In genomic region chr17:4611711-4612110, GRCm38 (mm10) we compare ENCODE assay signal across 14 mouse cellular contexts.
DNase-seq lines count a peak whose midpoint lies in the region; TF ChIP-seq lines count a peak whose summit lies in the region.
"Had no signal": no experiment of that assay in that cellular context is flagged by ENCODE, and none has a peak within 500 bp of the region (broad histone marks: within the 10 kb centered on the region; RNA-seq: fewer than 3 reads in every experiment).

No protein-coding gene starts in this region.

- no peak for TF ChIP-seq POLR2A in heart, adult 2 months (IDR thresholded peaks at IDR 0.05; ENCODE audit: insufficient read depth, low read depth, low read length)
- TF ChIP-seq POLR2A in myocyte (IDR thresholded peaks at IDR 0.05; ENCODE audit: insufficient read length, low read depth), result no peak

- TF ChIP-seq EP300 in heart, adult 2 months (IDR thresholded peaks at IDR 0.05; ENCODE audit: insufficient read depth, low read depth, low read length), result no peak

- peak; percentile 16 for DNase-seq in adrenal gland, postnatal 10 days
- DNase-seq in adrenal gland, postnatal 4 days (ENCODE audit: low spot score in 2 of 2), result no peak
- no peak for DNase-seq in heart, adult 2 months
- DNase-seq in heart, embryonic 10.5 days (ENCODE audit: low spot score), result no peak
- no peak for DNase-seq in layer of hippocampus, adult 2 months (ENCODE audit: low spot score in 2 of 2)
- no peak for DNase-seq in layer of hippocampus, postnatal 25 days (ENCODE audit: extremely low spot score in 1 of 2, low spot score in 1 of 2)
- DNase-seq in spleen, postnatal 36 days (ENCODE audit: low spot score in 2 of 2), result no peak
- DNase-seq: cerebellum, adult 2 months; cerebellum, postnatal 10 days had no signal

- no peaks in the 10 kb centered on the region for H3K9me3 ChIP-seq in heart, embryonic 10.5 days
- H3K9me3 ChIP-seq: embryonic facial prominence, embryonic 10.5 days; heart, embryonic 13.5 days; hindbrain, embryonic 15.5 days had no signal

- no peak overlapping the region for H3K4me3 ChIP-seq in heart, adult 2 months
- no peak overlapping the region for H3K4me3 ChIP-seq in heart, embryonic 10.5 days
- H3K4me3 ChIP-seq in layer of hippocampus, adult 2 months, result no peak overlapping the region
- no peak overlapping the region for H3K4me3 ChIP-seq in myocyte
- H3K4me3 ChIP-seq: embryonic facial prominence, embryonic 10.5 days; forebrain, embryonic 13.5 days; heart, embryonic 13.5 days; hindbrain, embryonic 15.5 days had no signal

- peak overlapping the region; percentile 2 for H3K4me2 ChIP-seq in myocyte (ENCODE audit: low read depth)
- H3K4me2 ChIP-seq: forebrain, embryonic 13.5 days; hindbrain, embryonic 15.5 days had no signal

- intact Hi-C loops in heart, adult 2 months (cut with DNase I), result loop anchor here (10.0 kb wide), 1 partner anchor 477 kb away; no protein-coding TSS in a partner anchor

- peak overlapping the region; percentile 77 for H3K27ac ChIP-seq in heart, adult 2 months
- no peak overlapping the region for H3K27ac ChIP-seq in heart, embryonic 10.5 days
- H3K27ac ChIP-seq in layer of hippocampus, adult 2 months, result peak overlapping the region; percentile 14; the same call in 1 of the 2 replicates
- H3K27ac ChIP-seq: embryonic facial prominence, embryonic 10.5 days; forebrain, embryonic 13.5 days; heart, embryonic 13.5 days; hindbrain, embryonic 15.5 days had no signal

- WGBS in heart, adult 2 months, result 53% methylated on average over 2 of the region's 2 CpGs
- WGBS in heart, embryonic 10.5 days, result 87% methylated on average over 2 of the region's 2 CpGs

- H3ac ChIP-seq in myocyte (ENCODE audit: control insufficient read depth, insufficient read length), result no peak overlapping the region

- peaks cover 3% of the 10 kb centered on the region for H3K36me3 ChIP-seq in heart, adult 2 months (ENCODE audit: control insufficient read depth, insufficient read depth, low read length)
- H3K36me3 ChIP-seq in heart, embryonic 10.5 days, result no peaks in the 10 kb centered on the region
- H3K36me3 ChIP-seq in myocyte (ENCODE audit: control insufficient read depth, insufficient read depth), result no peaks in the 10 kb centered on the region
- H3K36me3 ChIP-seq: embryonic facial prominence, embryonic 10.5 days; heart, embryonic 13.5 days; hindbrain, embryonic 15.5 days had no signal

- H3K27me3 ChIP-seq in heart, adult 2 months (ENCODE audit: control insufficient read depth, insufficient read depth, low read length), result no peaks in the 10 kb centered on the region
- no peaks in the 10 kb centered on the region for H3K27me3 ChIP-seq in heart, embryonic 10.5 days (ENCODE audit: insufficient read depth, poor library complexity, severe bottlenecking)
- no peaks in the 10 kb centered on the region for H3K27me3 ChIP-seq in myocyte (ENCODE audit: control insufficient read depth, insufficient read depth, insufficient read length)
- H3K27me3 ChIP-seq: forebrain, embryonic 13.5 days; heart, embryonic 13.5 days; hindbrain, embryonic 15.5 days had no signal

- H3K9ac ChIP-seq in heart, adult 2 months (ENCODE audit: low read depth, low read length), result no peak overlapping the region
- H3K9ac ChIP-seq: forebrain, embryonic 13.5 days; heart, embryonic 13.5 days; hindbrain, embryonic 15.5 days had no signal

- peaks cover 1% of the 10 kb centered on the region for H3K4me1 ChIP-seq in heart, adult 2 months (ENCODE audit: control insufficient read depth, insufficient read depth, low read length)
- H3K4me1 ChIP-seq in heart, embryonic 10.5 days, result no peaks in the 10 kb centered on the region
- H3K4me1 ChIP-seq: forebrain, embryonic 13.5 days had no signal

- TF ChIP-seq CTCF in heart, adult 2 months (IDR thresholded peaks at IDR 0.05), result no peak
- TF ChIP-seq CTCF in layer of hippocampus, adult 2 months (conservative IDR thresholded peaks at IDR 0.05), result no peak

- no peaks in the 10 kb centered on the region for H3K79me2 ChIP-seq in heart, adult 2 months (replicated peaks; ENCODE audit: control insufficient read depth, insufficient read depth, low read length)
- no peaks in the 10 kb centered on the region for H3K79me2 ChIP-seq in myocyte (ENCODE audit: control insufficient read depth, insufficient read depth)

TF ChIP-seq in myocyte, 11 proteins besides CTCF, POLR2A, EP300 and RAD21:
- no peak for TF ChIP-seq MYOD1 (IDR thresholded peaks at IDR 0.05; ENCODE audit: control insufficient read depth in 1 of 3, insufficient read length in 2 of 3, low read depth in 2 of 3)
- TF ChIP-seq POLR2AphosphoS2 (IDR thresholded peaks at IDR 0.05; ENCODE audit: insufficient read length, low read depth), result no peak
- no peak for TF ChIP-seq REST (IDR thresholded peaks at IDR 0.05; ENCODE audit: insufficient read depth, insufficient read length)
- TF ChIP-seq TCF12 (IDR thresholded peaks at IDR 0.05; ENCODE audit: insufficient read depth, poor library complexity, severe bottlenecking), result no peak
- TF ChIP-seq SRF (IDR thresholded peaks at IDR 0.05; ENCODE audit: control insufficient read depth, insufficient read length, low read depth), result no peak
- no peak for TF ChIP-seq USF1 (IDR thresholded peaks at IDR 0.05; ENCODE audit: low read depth)
- no peak for TF ChIP-seq E2F4 (IDR thresholded peaks at IDR 0.05; ENCODE audit: insufficient read depth)
- no peak for TF ChIP-seq TCF3 (IDR thresholded peaks at IDR 0.05; ENCODE audit: insufficient read length, low read depth)
- TF ChIP-seq MAX (IDR thresholded peaks at IDR 0.05; ENCODE audit: low read depth), result no peak
